Mouse (Mus musculus): ENCODE measurements around the gene 1700061G19Rik.

- TF ChIP-seq EP300 (IDR thresholded peaks at IDR 0.05; ENCODE audit: insufficient read depth, low read depth, low read length): no peak
- no peak for TF ChIP-seq CTCF (IDR thresholded peaks at IDR 0.05; ENCODE audit: low read depth, low read length)
- TF ChIP-seq POLR2A (IDR thresholded peaks at IDR 0.05; ENCODE audit: insufficient read depth, low read length): no peak
These were observed 31.8 kb downstream of the 1700061G19Rik start for GRCm38 (mm10) chr17:56907096-56907495.
